Mouse (Mus musculus) midbrain, postnatal 0 days (tissue): ENCODE results near the gene Dynlrb2. TPM values are rescaled to one million over a fixed set of nuclear protein-coding genes. Genes with fewer than 3 reads are reported as not detected.

Experiments
- ATAC-seq: fragments of 200-750 bp; cut with Nextera tagmentation; 2 replicates; pipeline ENCODE4 v1.8.0; 2017; ENCODE audit warnings: moderate number of reproducible peaks, mild to moderate bottlenecking, moderate TSS enrichment, moderate library complexity; ENCODE audit not compliant: low FRiP score
- DNase-seq: peaks from one replicate; pipeline ENCODE4 v3.0.0-alpha.2; 2015; ENCODE audit warnings: low spot score
- H3K27ac ChIP-seq: fragments of 300-500 bp; sonication (generic); 2 replicates; pipeline ENCODE4 v1.5.1; 2014; ENCODE audit warnings: low read depth, mild to moderate bottlenecking, low read length, mixed read lengths
- H3K27me3 ChIP-seq: fragments of 300-500 bp; sonication (generic); 2 replicates; pipeline ENCODE4 v1.6.1; 2014; ENCODE audit warnings: low read length, control low read depth, mixed read lengths; ENCODE audit not compliant: insufficient read depth
- H3K36me3 ChIP-seq: fragments of 300-500 bp; sonication (generic); 2 replicates; pipeline ENCODE4 v1.6.1; 2014; ENCODE audit warnings: low read length, control low read depth, mixed read lengths; ENCODE audit not compliant: insufficient read depth
- H3K4me1 ChIP-seq: fragments of 300-500 bp; sonication (generic); 2 replicates; pipeline ENCODE4 v1.6.1; 2014; ENCODE audit warnings: mild to moderate bottlenecking, control low read depth, antibody characterized with exemption, low read length, mixed read lengths; ENCODE audit not compliant: insufficient read depth
- H3K4me2 ChIP-seq: fragments of 300-500 bp; sonication (generic); 2 replicates; pipeline ENCODE4 v1.6.1; 2014; ENCODE audit warnings: low read depth, mild to moderate bottlenecking, low read length, mixed read lengths; ENCODE audit not compliant: poor library complexity, severe bottlenecking
- H3K4me3 ChIP-seq: fragments of 300-500 bp; sonication (generic); 2 replicates; pipeline ENCODE4 v1.5.1; 2014; ENCODE audit warnings: low read depth, mild to moderate bottlenecking, low read length, moderate library complexity
- H3K9ac ChIP-seq: fragments of 300-500 bp; sonication (generic); replicated peaks from 2 replicates; pipeline ENCODE4 v1.6.1; 2014; ENCODE audit warnings: mild to moderate bottlenecking, low read length, moderate library complexity, mixed read lengths; ENCODE audit not compliant: poor library complexity, severe bottlenecking
- H3K9me3 ChIP-seq: fragments of 300-500 bp; sonication (generic); 2 replicates; pipeline ENCODE4 v1.6.1; 2016; ENCODE audit warnings: low read length, control low read depth
- CTCF ChIP-seq: IDR thresholded peaks from 2 replicates; pipeline ENCODE4 v1.5.1; 2016; ENCODE audit warnings: antibody characterized with exemption, mild to moderate bottlenecking
- WGBS: fragments of 180-500 bp; shearing (Covaris S2); extraction: QIAGEN DNeasy Blood & Tissue Kit; methylation state at CpG from one replicate; pipeline ENCODE4 v1.1.7; 2014; 5-methylcytosine and 5-hydroxymethylcytosine counted together
- polyA plus RNA-seq: library from polyadenylated mRNA; unstranded; fragments of >200 nt; fragmentation: Nextera tagmentation; extraction: Ambion mirVana; gene quantifications from 2 replicates; pipeline ENCODE4 v1.2.1, GENCODE M21; 2015
- total RNA-seq: library from RNA; depleted of rRNA; stranded (reverse); fragments of >200 nt; gene quantifications from 2 replicates; pipeline ENCODE4 v1.2.3, GENCODE M21; 2014

The Dynlrb2 gene
- total and polyA plus RNA-seq, 2 experiments from 2014 or later = 14.5 to 20.4 TPM

- no peak overlapping the region for H3K4me2 ChIP-seq
- no peak overlapping the region for H3K4me3 ChIP-seq
- ATAC-seq = no peak
- no peaks in the 10 kb centered on the region for H3K4me1 ChIP-seq
- H3K27me3 ChIP-seq = no peaks in the 10 kb centered on the region
- no peak for TF ChIP-seq CTCF
- no peak for DNase-seq
- H3K27ac ChIP-seq = no peak overlapping the region
- no peaks in the 10 kb centered on the region for H3K9me3 ChIP-seq
- H3K9ac ChIP-seq = no peak overlapping the region
- no peaks in the 10 kb centered on the region for H3K36me3 ChIP-seq
- WGBS = 91% methylated on average over 7 of the region's 7 CpGs
Observed at GRCm38 (mm10) chr8:116524915-116525314, 20.1 kb downstream of the Dynlrb2 start.

- no peaks in the 10 kb centered on the region for H3K27me3 ChIP-seq
- H3K4me3 ChIP-seq = no peak overlapping the region
- no peaks in the 10 kb centered on the region for H3K36me3 ChIP-seq
- no peak overlapping the region for H3K4me2 ChIP-seq
- no peaks in the 10 kb centered on the region for H3K9me3 ChIP-seq
- 78% methylated on average over 7 of the region's 7 CpGs for WGBS
- H3K27ac ChIP-seq = no peak overlapping the region
- ATAC-seq (no peak), DNase-seq (no peak)
- H3K9ac ChIP-seq = no peak overlapping the region
- H3K4me1 ChIP-seq = no peaks in the 10 kb centered on the region
- TF ChIP-seq CTCF = no peak
Observed at GRCm38 (mm10) chr8:116528736-116529135, 24.0 kb downstream of the Dynlrb2 start.

DNA sequence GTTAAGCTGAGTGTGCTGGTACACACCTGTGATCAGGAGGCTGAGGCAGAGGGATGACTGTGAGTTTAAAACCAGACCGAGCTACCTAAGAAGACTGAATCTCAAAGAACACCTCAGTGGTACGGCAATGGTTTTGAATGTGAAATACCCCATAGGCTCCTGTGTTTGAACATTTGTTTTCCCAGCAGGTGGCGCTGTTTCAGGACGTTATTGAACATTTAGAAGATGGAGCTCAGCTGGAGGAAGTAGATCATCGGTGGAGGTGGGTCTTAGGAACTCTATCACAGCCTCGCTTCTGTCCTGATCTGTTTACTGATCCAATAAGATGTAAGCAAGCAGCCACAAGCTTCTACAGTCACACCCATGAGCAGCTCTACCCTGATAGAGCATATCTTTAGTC, 28.3 kb downstream of the Dynlrb2 start:
- no peaks in the 10 kb centered on the region for H3K36me3 ChIP-seq
- H3K4me1 ChIP-seq = no peaks in the 10 kb centered on the region
- H3K4me2 ChIP-seq = no peak overlapping the region
- TF ChIP-seq CTCF = no peak
- no peaks in the 10 kb centered on the region for H3K9me3 ChIP-seq
- H3K9ac ChIP-seq = no peak overlapping the region
- 71% methylated on average over 6 of the region's 6 CpGs for WGBS
- no peak overlapping the region for H3K4me3 ChIP-seq
- no peak for ATAC-seq
- H3K27ac ChIP-seq = no peak overlapping the region
- no peaks in the 10 kb centered on the region for H3K27me3 ChIP-seq
- no peak for DNase-seq

GRCm38 (mm10) chr8:116536786-116537185, 32.0 kb downstream of the Dynlrb2 start:
- H3K4me3 ChIP-seq = no peak overlapping the region
- no peaks in the 10 kb centered on the region for H3K27me3 ChIP-seq
- H3K4me2 ChIP-seq = no peak overlapping the region
- no peaks in the 10 kb centered on the region for H3K36me3 ChIP-seq
- no peak for ATAC-seq
- no peak for DNase-seq
- H3K4me1 ChIP-seq = no peaks in the 10 kb centered on the region
- WGBS = 81% methylated on average over 5 of the region's 5 CpGs
- no peaks in the 10 kb centered on the region for H3K9me3 ChIP-seq
- H3K9ac ChIP-seq = no peak overlapping the region
- H3K27ac ChIP-seq = no peak overlapping the region
- TF ChIP-seq CTCF = no peak

DNA sequence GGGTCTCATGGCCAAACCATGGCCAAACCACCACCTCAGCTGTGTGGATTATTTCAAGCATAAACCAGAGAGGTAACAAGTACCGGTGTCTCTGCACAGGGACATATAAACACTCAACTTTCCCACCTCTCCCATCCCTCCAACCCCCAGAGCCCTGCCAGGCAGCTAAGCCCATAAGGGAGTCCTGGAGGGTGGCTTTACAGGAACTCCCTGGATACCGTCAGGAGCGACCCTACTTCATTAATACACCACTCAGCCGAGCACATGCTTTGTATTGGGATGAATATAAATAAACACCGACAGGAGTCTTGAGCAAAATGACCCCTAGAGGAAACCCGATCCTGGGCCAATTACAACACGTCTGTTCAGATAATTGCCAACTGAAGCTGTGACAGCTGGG, 34.0 kb downstream of the Dynlrb2 start:
- DNase-seq = no peak
- no peak overlapping the region for H3K27ac ChIP-seq
- ATAC-seq = no peak
- H3K4me3 ChIP-seq = no peak overlapping the region
- H3K4me2 ChIP-seq = no peak overlapping the region
- no peak for TF ChIP-seq CTCF
- WGBS = 60% methylated on average over 7 of the region's 7 CpGs
- H3K9ac ChIP-seq = no peak overlapping the region
- no peaks in the 10 kb centered on the region for H3K36me3 ChIP-seq
- H3K4me1 ChIP-seq = no peaks in the 10 kb centered on the region
- no peaks in the 10 kb centered on the region for H3K9me3 ChIP-seq
- no peaks in the 10 kb centered on the region for H3K27me3 ChIP-seq

- Histone ChIP-seq H3K4me3 (no peak overlapping the region), H3K9ac (no peak overlapping the region), H3K4me2 (no peak overlapping the region), H3K27me3 (no peaks in the 10 kb centered on the region), H3K4me1 (no peaks in the 10 kb centered on the region), H3K27ac (no peak overlapping the region), H3K36me3 (no peaks in the 10 kb centered on the region), H3K9me3 (no peaks in the 10 kb centered on the region)
- no peak for DNase-seq
- ATAC-seq = no peak
- WGBS = 95% methylated on average over 1 of the region's 1 CpGs
- no peak for TF ChIP-seq CTCF
Observed at GRCm38 (mm10) chr8:116540136-116540535, 35.4 kb downstream of the Dynlrb2 start.
